Mouse (Mus musculus) midbrain, postnatal 0 days (tissue): Measurements from ENCODE around the gene Egr2. TPM values are rescaled to one million over a fixed set of nuclear protein-coding genes. Genes with fewer than 3 reads are reported as not detected.

Experiments used
- ATAC-seq: fragments of 200-750 bp; cut with Nextera tagmentation; 2 replicates; pipeline ENCODE4 v1.8.0; 2017; ENCODE audit warnings: moderate number of reproducible peaks, mild to moderate bottlenecking, moderate TSS enrichment, moderate library complexity; ENCODE audit not compliant: low FRiP score
- DNase-seq: peaks from one replicate; pipeline ENCODE4 v3.0.0-alpha.2; 2015; ENCODE audit warnings: low spot score
- H3K27ac ChIP-seq: fragments of 300-500 bp; sonication (generic); 2 replicates; pipeline ENCODE4 v1.5.1; 2014; ENCODE audit warnings: low read depth, mild to moderate bottlenecking, low read length, mixed read lengths
- H3K27me3 ChIP-seq: fragments of 300-500 bp; sonication (generic); 2 replicates; pipeline ENCODE4 v1.6.1; 2014; ENCODE audit warnings: low read length, control low read depth, mixed read lengths; ENCODE audit not compliant: insufficient read depth
- H3K36me3 ChIP-seq: fragments of 300-500 bp; sonication (generic); 2 replicates; pipeline ENCODE4 v1.6.1; 2014; ENCODE audit warnings: low read length, control low read depth, mixed read lengths; ENCODE audit not compliant: insufficient read depth
- H3K4me1 ChIP-seq: fragments of 300-500 bp; sonication (generic); 2 replicates; pipeline ENCODE4 v1.6.1; 2014; ENCODE audit warnings: mild to moderate bottlenecking, control low read depth, antibody characterized with exemption, low read length, mixed read lengths; ENCODE audit not compliant: insufficient read depth
- H3K4me2 ChIP-seq: fragments of 300-500 bp; sonication (generic); 2 replicates; pipeline ENCODE4 v1.6.1; 2014; ENCODE audit warnings: low read depth, mild to moderate bottlenecking, low read length, mixed read lengths; ENCODE audit not compliant: poor library complexity, severe bottlenecking
- H3K4me3 ChIP-seq: fragments of 300-500 bp; sonication (generic); 2 replicates; pipeline ENCODE4 v1.5.1; 2014; ENCODE audit warnings: low read depth, mild to moderate bottlenecking, low read length, moderate library complexity
- H3K9ac ChIP-seq: fragments of 300-500 bp; sonication (generic); replicated peaks from 2 replicates; pipeline ENCODE4 v1.6.1; 2014; ENCODE audit warnings: mild to moderate bottlenecking, low read length, moderate library complexity, mixed read lengths; ENCODE audit not compliant: poor library complexity, severe bottlenecking
- H3K9me3 ChIP-seq: fragments of 300-500 bp; sonication (generic); 2 replicates; pipeline ENCODE4 v1.6.1; 2016; ENCODE audit warnings: low read length, control low read depth
- CTCF ChIP-seq: IDR thresholded peaks from 2 replicates; pipeline ENCODE4 v1.5.1; 2016; ENCODE audit warnings: antibody characterized with exemption, mild to moderate bottlenecking
- WGBS: fragments of 180-500 bp; shearing (Covaris S2); extraction: QIAGEN DNeasy Blood & Tissue Kit; methylation state at CpG from one replicate; pipeline ENCODE4 v1.1.7; 2014; 5-methylcytosine and 5-hydroxymethylcytosine counted together
- polyA plus RNA-seq: library from polyadenylated mRNA; unstranded; fragments of >200 nt; fragmentation: Nextera tagmentation; extraction: Ambion mirVana; gene quantifications from 2 replicates; pipeline ENCODE4 v1.2.1, GENCODE M21; 2015
- total RNA-seq: library from RNA; depleted of rRNA; stranded (reverse); fragments of >200 nt; gene quantifications from 2 replicates; pipeline ENCODE4 v1.2.3, GENCODE M21; 2014; rRNA removed

Gene Egr2
- total and polyA plus RNA-seq, 2 experiments from 2014 or later, result 0.35 to 0.60 TPM

- TF ChIP-seq CTCF, result no peak
- Histone ChIP-seq H3K4me1 (no peaks in the 10 kb centered on the region), H3K27me3 (no peaks in the 10 kb centered on the region), H3K27ac (no peak overlapping the region), H3K9ac (no peak overlapping the region), H3K4me2 (no peak overlapping the region), H3K4me3 (no peak overlapping the region), H3K36me3 (no peaks in the 10 kb centered on the region), H3K9me3 (no peaks in the 10 kb centered on the region)
- ATAC-seq (no peak), DNase-seq (no peak)
- 61% methylated on average over 8 of the region's 8 CpGs for WGBS
Measured at GRCm38 (mm10) chr10:67573310-67573709, 38.0 kb downstream of the Egr2 start.

GRCm38 (mm10) chr10:67579830-67580229 lies 44.6 kb downstream of the Egr2 start:
- H3K9ac ChIP-seq, result no peak overlapping the region
- H3K9me3 ChIP-seq, result no peaks in the 10 kb centered on the region
- no peak for ATAC-seq
- no peaks in the 10 kb centered on the region for H3K36me3 ChIP-seq
- no peak overlapping the region for H3K4me3 ChIP-seq
- no peak overlapping the region for H3K27ac ChIP-seq
- TF ChIP-seq CTCF, result no peak
- no peaks in the 10 kb centered on the region for H3K4me1 ChIP-seq
- H3K4me2 ChIP-seq, result no peak overlapping the region
- 91% methylated on average over 4 of the region's 4 CpGs for WGBS
- no peak for DNase-seq
- H3K27me3 ChIP-seq, result no peaks in the 10 kb centered on the region

DNA sequence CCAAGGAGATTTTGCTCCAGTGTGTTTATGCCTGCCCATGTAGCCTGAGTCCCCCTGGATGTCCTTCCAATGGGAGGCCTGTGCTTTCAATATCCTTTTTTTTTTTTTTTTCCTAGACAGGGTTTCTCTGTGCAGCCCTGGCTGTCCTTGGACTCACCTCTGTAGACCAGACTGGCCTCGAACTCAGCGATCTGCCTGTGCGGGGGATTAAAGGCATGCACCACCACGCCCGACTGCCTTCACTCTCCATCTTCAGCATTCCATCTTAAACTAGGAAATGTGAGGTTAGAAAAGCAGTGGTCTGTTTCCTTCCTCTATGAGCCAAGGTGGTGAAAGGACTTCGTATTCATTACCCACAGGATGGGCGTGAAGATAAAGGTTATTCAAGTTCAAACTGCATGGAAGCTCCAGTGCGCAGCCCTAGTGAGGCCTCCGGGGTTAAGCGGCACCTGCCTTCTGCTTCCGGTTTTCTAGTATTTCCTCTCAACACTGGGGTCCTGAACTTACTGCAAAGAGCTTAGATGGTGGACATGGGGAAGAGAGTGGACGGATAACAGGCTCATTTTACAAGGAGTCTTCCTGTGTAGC lies 46.5 kb downstream of the Egr2 start:
- H3K27me3 ChIP-seq, result no peaks in the 10 kb centered on the region
- no peak overlapping the region for H3K9ac ChIP-seq
- no peak for TF ChIP-seq CTCF
- ATAC-seq (no peak), DNase-seq (no peak)
- H3K9me3 ChIP-seq, result no peaks in the 10 kb centered on the region
- H3K4me1 ChIP-seq, result no peaks in the 10 kb centered on the region
- H3K36me3 ChIP-seq, result no peaks in the 10 kb centered on the region
- no peak overlapping the region for H3K4me2 ChIP-seq
- no peak overlapping the region for H3K4me3 ChIP-seq
- WGBS, result 79% methylated on average over 12 of the region's 12 CpGs
- no peak overlapping the region for H3K27ac ChIP-seq

DNA sequence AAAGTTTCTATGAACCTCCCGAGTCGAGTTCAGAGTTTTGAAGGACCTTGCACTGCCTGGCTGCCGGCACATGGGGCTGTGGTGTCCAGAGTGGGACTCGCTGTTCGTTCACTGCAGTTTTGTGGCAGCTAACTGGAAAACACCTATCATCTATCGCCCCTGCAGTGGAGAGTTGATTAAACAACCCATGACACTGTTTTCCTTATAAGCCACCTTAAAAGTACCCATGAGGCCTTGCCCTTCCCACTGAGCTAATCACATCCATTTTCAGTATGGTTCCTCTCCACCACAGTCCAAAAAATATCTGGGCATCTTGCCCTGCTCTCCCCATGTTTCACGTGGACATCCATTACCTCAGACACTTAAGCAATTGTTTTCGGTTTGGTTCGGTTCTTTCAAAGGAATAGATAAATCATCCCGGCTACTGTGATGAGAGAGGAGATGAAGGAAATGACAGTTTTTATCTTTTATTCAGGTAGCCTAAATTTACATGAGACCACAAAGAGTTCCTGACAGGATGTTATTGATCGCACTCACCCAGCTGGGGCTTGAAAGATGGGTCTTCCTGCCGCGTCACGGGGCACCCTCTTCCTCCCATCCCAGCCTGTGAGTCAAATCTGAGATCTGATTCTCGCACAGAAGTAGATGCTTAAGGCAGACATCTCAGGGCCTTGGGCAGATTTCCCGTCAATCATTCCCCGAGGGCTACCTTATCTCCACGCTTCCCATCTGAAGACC lies 50.8 kb downstream of the Egr2 start:
- H3K9me3 ChIP-seq, result no peaks in the 10 kb centered on the region
- no peaks in the 10 kb centered on the region for H3K4me1 ChIP-seq
- no peak overlapping the region for H3K9ac ChIP-seq
- H3K4me2 ChIP-seq, result no peak overlapping the region
- H3K36me3 ChIP-seq, result no peaks in the 10 kb centered on the region
- ATAC-seq (no peak), DNase-seq (no peak)
- no peak for TF ChIP-seq CTCF
- WGBS, result 87% methylated on average over 18 of the region's 18 CpGs
- H3K27ac ChIP-seq, result no peak overlapping the region
- no peak overlapping the region for H3K4me3 ChIP-seq
- H3K27me3 ChIP-seq, result no peaks in the 10 kb centered on the region

Other genes with a start within 250 kb of the Egr2 start
- gene Ado, start 13.5 kb downstream of the Egr2 start, total RNA-seq, result 56.2 and 58.5 TPM in 2 replicates
- gene Ado, start 13.5 kb downstream of the Egr2 start, polyA plus RNA-seq, result 50.9 and 53.5 TPM in 2 replicates